Mouse (Mus musculus) heart, embryonic 11.5 days (tissue): ENCODE measurements around the gene Atl3. TPM values are rescaled to one million over a fixed set of nuclear protein-coding genes. Genes with fewer than 3 reads are reported as not detected.

Experiments
- ATAC-seq: fragments of 200-750 bp; cut with Nextera tagmentation; replicated peaks from 2 replicates; pipeline ENCODE4 v1.8.0; 2017; ENCODE audit warnings: moderate library complexity; ENCODE audit not compliant: insufficient number of reproducible peaks, low FRiP score, low TSS enrichment
- H3K27ac ChIP-seq: fragments of 300-500 bp; sonication (generic); 2 replicates; pipeline ENCODE4 v1.5.1; 2014; ENCODE audit warnings: mild to moderate bottlenecking, low read depth, low read length
- H3K27me3 ChIP-seq: fragments of 300-500 bp; sonication (generic); 2 replicates; pipeline ENCODE4 v1.6.1; 2014; ENCODE audit warnings: mild to moderate bottlenecking, low read length, mixed read lengths; ENCODE audit not compliant: control insufficient read depth, insufficient read depth
- H3K36me3 ChIP-seq: fragments of 300-500 bp; sonication (generic); 2 replicates; pipeline ENCODE4 v1.6.1; 2014; ENCODE audit warnings: mild to moderate bottlenecking, low read length, moderate library complexity, mixed read lengths; ENCODE audit not compliant: control insufficient read depth, insufficient read depth
- H3K4me1 ChIP-seq: fragments of 300-500 bp; sonication (generic); 2 replicates; pipeline ENCODE4 v1.6.1; 2014; ENCODE audit warnings: low read length; ENCODE audit not compliant: control insufficient read depth, insufficient read depth
- H3K4me2 ChIP-seq: fragments of 300-500 bp; sonication (generic); 2 replicates; pipeline ENCODE4 v1.6.1; 2014; ENCODE audit warnings: mild to moderate bottlenecking, moderate library complexity
- H3K4me3 ChIP-seq: fragments of 300-500 bp; sonication (generic); 2 replicates; pipeline ENCODE4 v1.5.1; 2014; ENCODE audit warnings: low read depth, low read length
- H3K9ac ChIP-seq: fragments of 300-500 bp; sonication (generic); 2 replicates; pipeline ENCODE4 v1.6.1; 2014; ENCODE audit warnings: mild to moderate bottlenecking, low read depth, low read length, moderate library complexity
- H3K9me3 ChIP-seq: fragments of 300-500 bp; sonication (generic); replicated peaks from 2 replicates; pipeline ENCODE4 v1.6.1; 2016; ENCODE audit warnings: low read length; ENCODE audit not compliant: control insufficient read depth
- WGBS: fragments of 180-500 bp; shearing (Covaris S2); extraction: QIAGEN DNeasy Blood & Tissue Kit; methylation state at CpG from one replicate; pipeline ENCODE4 v1.1.7; 2014; ENCODE audit not compliant: insufficient replicate concordance; 5-methylcytosine and 5-hydroxymethylcytosine counted together
- polyA plus RNA-seq: library from polyadenylated mRNA; unstranded; fragments of >200 nt; fragmentation: Nextera tagmentation; extraction: Ambion mirVana; gene quantifications from 2 replicates; pipeline ENCODE4 v1.2.1, GENCODE M21; 2014

Gene Atl3
- polyA plus RNA-seq, 1 experiment from 2014 or later = 9.5 TPM

DNA sequence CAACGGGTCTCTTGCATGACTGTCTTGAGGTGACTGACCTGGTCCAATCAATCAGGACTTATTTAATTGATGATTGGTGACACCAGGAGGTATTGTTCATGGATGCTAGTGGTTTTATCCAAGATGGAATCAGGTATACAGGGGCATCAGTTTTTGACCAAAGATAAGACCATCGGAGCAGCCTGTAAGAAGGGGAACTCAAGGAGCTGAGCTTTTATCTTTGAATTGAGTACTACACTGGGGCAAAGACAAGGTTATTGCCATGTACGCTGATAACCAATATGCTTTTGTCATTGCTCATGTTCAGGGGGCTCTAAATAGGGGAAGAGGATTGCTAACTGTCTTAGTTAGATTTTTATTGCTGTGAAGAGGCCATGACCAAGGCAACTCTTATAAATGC is 55.1 kb downstream of the Atl3 start:
- Histone ChIP-seq H3K4me3 (no peak overlapping the region), H3K36me3 (no peaks in the 10 kb centered on the region), H3K27ac (no peak overlapping the region), H3K27me3 (no peaks in the 10 kb centered on the region), H3K4me2 (no peak overlapping the region), H3K9ac (no peak overlapping the region), H3K4me1 (peaks cover 16% of the 10 kb centered on the region), H3K9me3 (no peaks in the 10 kb centered on the region)
- 81% methylated on average over 3 of the region's 3 CpGs for WGBS
- ATAC-seq = no peak

DNA sequence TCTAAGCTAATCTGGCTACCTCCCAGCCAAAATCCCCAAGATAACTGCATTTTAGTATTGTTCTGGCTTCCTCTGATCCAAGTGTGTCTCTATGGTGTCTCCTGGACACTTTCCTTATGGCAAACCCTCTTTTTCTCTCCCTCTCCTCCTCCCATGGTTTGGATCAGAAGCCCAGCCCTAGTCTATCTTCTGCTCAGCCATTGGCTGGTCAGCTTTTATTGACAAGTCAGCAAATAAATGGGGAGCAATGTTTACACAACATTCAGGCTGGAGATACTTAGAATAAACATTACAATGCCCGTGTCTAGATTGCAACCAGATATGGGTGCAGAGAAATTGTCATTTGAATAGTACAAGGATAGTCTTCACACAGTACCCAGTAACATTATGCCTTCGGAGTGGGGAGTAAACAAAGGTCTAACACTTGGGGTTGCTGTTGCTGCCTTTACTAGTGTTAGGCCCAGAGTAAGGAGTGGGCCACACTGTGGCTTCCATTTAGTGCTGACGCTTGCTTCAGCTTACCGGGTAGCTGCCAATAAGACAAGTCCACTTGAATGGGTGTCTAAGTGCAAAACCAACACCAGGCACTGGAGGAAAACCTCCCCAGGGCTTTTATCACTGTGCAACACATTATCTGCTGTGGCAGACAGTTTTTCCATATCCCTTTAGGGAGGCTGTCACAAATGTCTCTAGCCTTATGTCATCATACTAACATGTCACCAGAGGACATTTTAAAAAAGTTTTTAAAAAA is 57.9 kb downstream of the Atl3 start:
- WGBS = 26% methylated on average over 4 of the region's 4 CpGs
- no peak overlapping the region for H3K9ac ChIP-seq
- H3K36me3 ChIP-seq = no peaks in the 10 kb centered on the region
- H3K4me1 ChIP-seq = peaks cover 16% of the 10 kb centered on the region
- H3K27me3 ChIP-seq = no peaks in the 10 kb centered on the region
- H3K4me2 ChIP-seq = peak overlapping the region; percentile 6; the same call in 1 of the 2 replicates
- H3K9me3 ChIP-seq = no peaks in the 10 kb centered on the region
- H3K27ac ChIP-seq = peak overlapping the region; percentile 66
- H3K4me3 ChIP-seq = no peak overlapping the region
- 0 out of 2 replicates have a peak, but pooled peaks have one; percentile 39 for ATAC-seq

DNA sequence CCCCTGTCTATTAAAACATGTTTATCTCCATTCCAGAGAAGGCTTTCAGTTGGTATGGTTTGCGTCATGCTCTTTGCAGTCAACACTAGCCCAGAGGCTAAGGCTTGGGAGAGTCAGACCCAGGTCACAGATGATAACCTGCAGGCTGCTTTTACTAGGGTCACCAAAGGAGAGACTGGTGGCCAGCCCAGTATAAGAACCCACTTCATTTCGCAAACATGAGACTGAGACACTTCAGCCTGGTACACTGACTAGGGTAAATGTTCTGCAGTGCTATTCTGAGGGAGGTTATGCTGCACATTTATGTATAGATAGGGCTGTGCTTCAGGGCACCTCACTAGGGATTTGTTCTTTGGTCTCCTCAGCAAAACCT is 58.4 kb downstream of the Atl3 start:
- peaks cover 16% of the 10 kb centered on the region for H3K4me1 ChIP-seq
- no peak overlapping the region for H3K9ac ChIP-seq
- no peaks in the 10 kb centered on the region for H3K9me3 ChIP-seq
- H3K36me3 ChIP-seq = no peaks in the 10 kb centered on the region
- no peak overlapping the region for H3K4me3 ChIP-seq
- H3K27ac ChIP-seq = peak overlapping the region; percentile 66
- H3K27me3 ChIP-seq = no peaks in the 10 kb centered on the region
- 27% methylated on average over 2 of the region's 2 CpGs for WGBS
- H3K4me2 ChIP-seq = peak overlapping the region; percentile 6; the same call in 1 of the 2 replicates
- ATAC-seq = peak; percentile 58; the same call in 1 of the 2 replicates

DNA sequence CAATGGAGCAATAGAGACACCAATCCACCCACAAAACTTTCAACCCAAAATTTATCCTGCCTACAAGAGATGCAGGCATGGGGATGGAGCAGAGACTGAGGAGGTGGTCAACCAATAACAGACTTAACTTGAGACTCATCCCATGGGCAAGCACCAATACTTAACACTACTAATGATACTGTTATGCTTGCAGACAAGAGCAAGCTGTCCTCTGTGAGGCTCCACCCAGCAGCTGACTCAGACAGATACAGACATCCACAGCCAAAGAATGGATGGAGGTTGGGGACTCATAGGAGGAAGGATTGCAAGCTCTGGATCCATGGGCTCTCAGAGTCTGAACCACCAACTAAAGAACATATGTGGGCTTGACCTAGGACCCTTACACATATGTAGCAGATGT is 59.6 kb downstream of the Atl3 start:
- H3K27me3 ChIP-seq = no peaks in the 10 kb centered on the region
- peaks cover 16% of the 10 kb centered on the region for H3K4me1 ChIP-seq
- no peaks in the 10 kb centered on the region for H3K9me3 ChIP-seq
- no peaks in the 10 kb centered on the region for H3K36me3 ChIP-seq
- H3K27ac ChIP-seq = no peak overlapping the region
- H3K9ac ChIP-seq = no peak overlapping the region
- no peak overlapping the region for H3K4me2 ChIP-seq
- no peak for ATAC-seq
- no peak overlapping the region for H3K4me3 ChIP-seq

DNA sequence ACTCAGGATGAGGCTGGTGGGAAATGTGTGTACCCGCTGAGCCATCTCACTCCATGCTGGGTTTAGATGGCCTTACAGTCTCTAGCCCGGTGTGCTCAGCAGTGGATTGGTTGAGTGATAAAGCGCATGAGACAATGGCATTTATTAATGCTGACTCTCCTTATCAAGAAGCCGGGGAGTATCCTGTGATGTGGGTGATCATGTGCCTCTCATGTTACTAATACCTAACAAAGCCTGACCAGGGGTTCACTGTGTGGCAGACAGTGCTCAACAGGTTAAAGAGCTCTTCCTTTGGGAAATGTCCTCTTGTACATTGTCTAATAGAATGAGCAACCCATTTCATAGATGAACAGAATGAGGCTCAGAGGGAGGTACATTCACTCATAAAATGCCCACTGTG is 61.0 kb downstream of the Atl3 start:
- no peak for ATAC-seq
- 59% methylated on average over 4 of the region's 4 CpGs for WGBS
- no peak overlapping the region for H3K27ac ChIP-seq

DNA sequence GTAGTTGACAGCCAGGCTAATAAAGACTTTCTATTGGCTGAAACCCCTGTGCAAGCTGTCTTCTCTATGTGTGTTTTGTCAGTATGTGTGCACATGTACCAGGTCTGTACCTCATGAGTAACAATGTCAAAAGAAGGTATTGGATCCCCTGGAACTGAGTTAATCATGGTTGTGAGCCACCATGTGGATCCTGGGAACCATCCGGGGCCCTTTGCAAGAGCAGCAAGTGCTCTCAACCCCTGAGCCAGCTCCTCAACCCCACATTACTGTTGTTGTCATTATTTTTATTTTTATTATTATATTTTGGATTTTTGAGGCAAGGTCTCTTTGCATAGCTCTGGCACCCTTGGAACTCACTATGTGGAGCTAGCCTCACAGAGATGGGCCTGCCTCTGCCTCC is 62.8 kb downstream of the Atl3 start:
- Histone ChIP-seq H3K4me2 (no peak overlapping the region), H3K9ac (no peak overlapping the region)

More for the DNA sequence above, 61.0 kb downstream of the Atl3 start:
- Histone ChIP-seq H3K27me3 (no peaks in the 10 kb centered on the region), H3K4me2 (no peak overlapping the region), H3K9me3 (no peaks in the 10 kb centered on the region), H3K4me3 (no peak overlapping the region), H3K36me3 (no peaks in the 10 kb centered on the region; the same call in 1 of the 2 replicates), H3K9ac (no peak overlapping the region), H3K4me1 (peaks cover 16% of the 10 kb centered on the region)

DNA sequence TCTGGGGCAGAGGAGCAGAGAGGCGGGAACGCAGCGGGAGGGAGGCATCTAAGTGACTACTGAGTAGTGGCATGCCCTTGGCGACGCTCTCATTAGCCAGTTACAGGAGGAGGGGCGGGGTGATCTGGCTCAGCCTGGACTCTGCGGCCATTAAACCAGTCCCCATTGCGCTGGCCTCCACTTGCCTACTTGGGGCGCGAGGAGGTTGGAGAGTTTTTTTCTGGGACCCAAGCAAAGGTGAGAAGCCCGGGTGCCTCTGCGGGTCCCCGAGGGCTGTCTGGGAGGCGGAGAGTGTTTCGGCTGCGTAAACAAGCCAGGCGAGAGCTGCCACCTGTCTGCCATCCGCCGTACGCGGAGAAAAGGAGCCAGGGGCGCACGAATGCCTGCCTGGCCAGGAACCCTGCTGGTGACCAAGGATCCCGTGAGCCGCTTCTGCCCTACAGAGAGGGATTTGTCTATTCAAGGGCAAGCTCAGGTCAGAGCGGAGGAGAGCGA is 63.5 kb downstream of the Atl3 start, which contains the start of gene Pla2g16:
Gene Pla2g16, plus strand, starts transcription at position 132 of the 495 bp plus-strand sequence.
- Histone ChIP-seq H3K36me3 (no peaks in the 10 kb centered on the region; the same call in 1 of the 2 replicates), H3K9ac (peak within 1 kb of the TSS; percentile 77), H3K4me1 (peaks cover 5% of the 10 kb centered on the region), H3K4me3 (peak within 1 kb of the TSS; percentile 60), H3K4me2 (peak within 1 kb of the TSS; percentile 77), H3K27ac (0 out of 2 replicates have a peak within 1 kb of the TSS, but pooled peaks have one; percentile 50), H3K9me3 (no peaks in the 10 kb centered on the region), H3K27me3 (no peaks in the 10 kb centered on the region)
- ATAC-seq = peak; percentile 87
- WGBS = under 1% methylated on average over 27 of the region's 27 CpGs

More for the DNA sequence above, 62.8 kb downstream of the Atl3 start:
- Histone ChIP-seq H3K27me3 (no peaks in the 10 kb centered on the region), H3K27ac (no peak overlapping the region), H3K4me1 (peaks cover 13% of the 10 kb centered on the region), H3K36me3 (no peaks in the 10 kb centered on the region; the same call in 1 of the 2 replicates), H3K4me3 (no peak overlapping the region), H3K9me3 (no peaks in the 10 kb centered on the region)
- no peak for ATAC-seq
- WGBS = 90% methylated on average over 1 of the region's 1 CpGs

DNA sequence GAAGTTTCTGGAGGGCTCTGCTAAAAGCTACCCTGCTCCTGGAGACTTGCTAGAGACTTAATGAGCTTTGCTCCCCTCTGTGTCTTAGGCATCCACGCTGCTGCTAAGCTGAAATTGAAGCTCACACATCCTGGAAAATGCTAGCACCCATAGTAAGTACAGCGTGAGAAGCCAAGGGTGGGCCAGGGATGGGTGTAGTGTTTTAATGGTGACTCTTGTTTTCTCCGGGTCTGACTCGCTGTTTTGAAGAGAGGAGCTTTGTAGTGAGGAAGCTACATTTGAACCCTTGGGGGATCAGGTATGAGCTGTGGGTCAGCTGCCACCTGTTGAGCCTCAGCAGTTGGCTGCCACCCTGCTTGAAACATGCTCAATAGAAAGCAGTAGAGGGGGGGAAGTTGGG is 64.0 kb downstream of the Atl3 start:
- Histone ChIP-seq H3K9me3 (no peaks in the 10 kb centered on the region), H3K4me1 (peaks cover under 1% of the 10 kb centered on the region; the same call in 1 of the 2 replicates), H3K36me3 (no peaks in the 10 kb centered on the region; the same call in 1 of the 2 replicates), H3K4me2 (peak overlapping the region; percentile 77), H3K27ac (no peak overlapping the region), H3K9ac (peak overlapping the region; percentile 77), H3K27me3 (no peaks in the 10 kb centered on the region), H3K4me3 (peak overlapping the region; percentile 60)
- 12% methylated on average over 4 of the region's 4 CpGs for WGBS
- ATAC-seq = no peak
